Mouse (Mus musculus) liver, embryonic 12.5 days (tissue): Measurements from ENCODE around the gene Ahnak2. TPM values are rescaled to one million over a fixed set of nuclear protein-coding genes. Genes with fewer than 3 reads are reported as not detected.

Experiments
- ATAC-seq: fragments of 200-750 bp; cut with Nextera tagmentation; 2 replicates; pipeline ENCODE4 v1.8.0; 2017; ENCODE audit warnings: moderate number of reproducible peaks, mild to moderate bottlenecking, moderate library complexity
- H3K27ac ChIP-seq: fragments of 300-500 bp; sonication (generic); 2 replicates; pipeline ENCODE4 v1.5.1; 2016; ENCODE audit warnings: mild to moderate bottlenecking
- H3K27me3 ChIP-seq: fragments of 300-500 bp; sonication (generic); replicated peaks from 2 replicates; pipeline ENCODE4 v1.6.1; 2016; ENCODE audit warnings: mild to moderate bottlenecking, moderate library complexity
- H3K36me3 ChIP-seq: fragments of 300-500 bp; sonication (generic); 2 replicates; pipeline ENCODE4 v1.6.1; 2016; ENCODE audit warnings: mild to moderate bottlenecking, moderate library complexity
- H3K4me1 ChIP-seq: fragments of 300-500 bp; sonication (generic); 2 replicates; pipeline ENCODE4 v1.6.1; 2016
- H3K4me2 ChIP-seq: fragments of 300-500 bp; sonication (generic); 2 replicates; pipeline ENCODE4 v1.6.1; 2016; ENCODE audit warnings: mild to moderate bottlenecking, moderate library complexity
- H3K4me3 ChIP-seq: fragments of 300-500 bp; sonication (generic); 2 replicates; pipeline ENCODE4 v1.5.1; 2016; ENCODE audit warnings: mild to moderate bottlenecking, moderate library complexity
- H3K9ac ChIP-seq: fragments of 300-500 bp; sonication (generic); 2 replicates; pipeline ENCODE4 v1.6.1; 2016; ENCODE audit warnings: mild to moderate bottlenecking, moderate library complexity
- H3K9me3 ChIP-seq: fragments of 300-500 bp; sonication (generic); replicated peaks from 2 replicates; pipeline ENCODE4 v1.6.1; 2016; ENCODE audit warnings: mild to moderate bottlenecking, moderate library complexity
- WGBS: fragments of 180-500 bp; shearing (Covaris S2); methylation state at CpG from one replicate; pipeline ENCODE4 v1.1.7; 2016; ENCODE audit not compliant: insufficient replicate concordance; 5-methylcytosine and 5-hydroxymethylcytosine counted together
- microRNA-seq: library from miRNA; unstranded; fragments of <30 nt; microRNA quantifications from one replicate; pipeline ENCODE4, GENCODE M21; 2017
- polyA plus RNA-seq: library from polyadenylated mRNA; unstranded; fragments of >200 nt; fragmentation: Nextera tagmentation; extraction: Ambion mirVana; gene quantifications from 2 replicates; pipeline ENCODE4 v1.2.1, GENCODE M21; 2016

Ahnak2 gene
- polyA plus RNA-seq, 1 experiment from 2014 or later, result 0.13 TPM

- peak overlapping the region; percentile 64 for H3K4me3 ChIP-seq
- H3K4me1 ChIP-seq, result peaks cover 17% of the 10 kb centered on the region
- H3K9me3 ChIP-seq, result no peaks in the 10 kb centered on the region
- H3K9ac ChIP-seq, result peak overlapping the region; percentile 62; the same call in 1 of the 2 replicates
- WGBS, result 19% methylated on average over 5 of the region's 5 CpGs
- H3K36me3 ChIP-seq, result no peaks in the 10 kb centered on the region
- peak; percentile 16; the same call in 1 of the 2 replicates for ATAC-seq
- peak overlapping the region; percentile 84 for H3K4me2 ChIP-seq
- peaks cover 80% of the 10 kb centered on the region for H3K27me3 ChIP-seq
- H3K27ac ChIP-seq, result no peak overlapping the region
Measured at GRCm38 (mm10) chr12:112723028-112723330, 79.5 kb downstream of the Ahnak2 start.

GRCm38 (mm10) chr12:112722240-112723027, 80.0 kb downstream of the Ahnak2 start:
- Histone ChIP-seq H3K4me2 (peak overlapping the region; percentile 84), H3K36me3 (peaks cover 4% of the 10 kb centered on the region; the same call in 1 of the 2 replicates), H3K9me3 (no peaks in the 10 kb centered on the region), H3K27ac (peak overlapping the region; percentile 65), H3K4me3 (peak overlapping the region; percentile 64), H3K4me1 (peaks cover 17% of the 10 kb centered on the region), H3K9ac (peak overlapping the region; percentile 62), H3K27me3 (peaks cover 76% of the 10 kb centered on the region)
- ATAC-seq, result peak; percentile 6; the same call in 1 of the 2 replicates
- WGBS, result under 1% methylated on average over 54 of the region's 75 CpGs

Small RNAs within 50 kb of the gene (microRNA-seq; reads per million reads assigned to microRNA genes)
- not detected for gene Mir6940

Other genes starting within 250 kb of the Ahnak2 start
- 2.2 and 2.7 TPM in 2 replicates for gene Inf2, start 213.9 kb downstream of the Ahnak2 start, polyA plus RNA-seq
- gene Adssl1, start 182.6 kb downstream of the Ahnak2 start, polyA plus RNA-seq, result 5.2 and 5.6 TPM in 2 replicates
- gene Siva1, start 158.0 kb downstream of the Ahnak2 start, polyA plus RNA-seq, result 126 and 137 TPM in 2 replicates
- gene Akt1, start 127.8 kb downstream of the Ahnak2 start, polyA plus RNA-seq, result 76.6 and 81.8 TPM in 2 replicates
- gene Zbtb42, start 123.8 kb downstream of the Ahnak2 start, polyA plus RNA-seq, result 1.0 and 1.2 TPM in 2 replicates
- 5.0 and 5.2 TPM in 2 replicates for gene Cep170b, start 82.2 kb downstream of the Ahnak2 start, polyA plus RNA-seq
- 7.9 and 8.0 TPM in 2 replicates for gene Pld4, start 42.0 kb downstream of the Ahnak2 start, polyA plus RNA-seq
- 1.1 and 1.2 TPM in 2 replicates for gene Clba1, start 6.3 kb upstream of the Ahnak2 start, polyA plus RNA-seq
- gene Cdca4, start 26.8 kb upstream of the Ahnak2 start, polyA plus RNA-seq, result 82.0 and 86.0 TPM in 2 replicates
- gene Gpr132, start 65.6 kb upstream of the Ahnak2 start, polyA plus RNA-seq, result 0.32 and 0.61 TPM in 2 replicates
- gene Jag2, start 127.1 kb upstream of the Ahnak2 start, polyA plus RNA-seq, result 0.57 and 0.64 TPM in 2 replicates
- 21.4 and 21.7 TPM in 2 replicates for gene Nudt14, start 139.5 kb upstream of the Ahnak2 start, polyA plus RNA-seq
- gene Btbd6, start 173.8 kb upstream of the Ahnak2 start, polyA plus RNA-seq, result 9.2 and 10.1 TPM in 2 replicates
- 46.2 and 47.1 TPM in 2 replicates for gene Brf1, start 198.0 kb upstream of the Ahnak2 start, polyA plus RNA-seq
- 8.3 and 9.6 TPM in 2 replicates for gene Pacs2, start 211.9 kb upstream of the Ahnak2 start, polyA plus RNA-seq